Comparison of ENCODE assay signal across 13 mouse cellular contexts in the genomic region with DNA sequence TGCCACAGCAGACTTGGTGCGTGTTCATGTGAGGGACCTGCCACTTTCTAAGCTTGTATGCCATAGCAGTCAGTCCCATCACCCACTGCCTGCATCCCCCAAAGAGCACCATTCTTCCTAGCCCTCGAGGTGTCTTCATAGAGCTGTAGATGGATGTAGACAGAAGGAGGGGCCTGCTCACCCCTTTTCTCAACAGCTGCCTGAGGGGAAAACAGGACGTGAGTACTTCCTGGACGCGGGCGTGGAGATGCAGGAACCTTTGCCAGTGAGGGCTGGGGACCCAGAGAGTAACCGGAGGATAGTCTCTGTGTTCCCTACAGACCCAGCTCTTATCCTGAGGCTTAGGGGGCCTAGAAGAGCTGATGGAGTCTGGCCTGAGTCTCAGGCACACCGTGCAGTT. TPM values are rescaled to one million over a fixed set of nuclear protein-coding genes. Genes with fewer than 3 reads are reported as not detected.
A peak's percentile ranks its signal among the peaks of the same experiment; 100 is the strongest.
DNase-seq lines count a peak whose midpoint lies in the region; ATAC-seq and TF ChIP-seq lines count a peak whose summit lies in the region.
"Had no signal": no experiment of that assay in that cellular context is flagged by ENCODE, and none has a peak within 500 bp of the region (broad histone marks: within the 10 kb centered on the region; RNA-seq: fewer than 3 reads in every experiment).

No protein-coding gene starts in this region.

- WGBS in forebrain, postnatal 0 days = 70% methylated on average over 8 of the region's 8 CpGs
- 72% methylated on average over 8 of the region's 8 CpGs for WGBS in forebrain, embryonic 10.5 days
- 64% methylated on average over 8 of the region's 8 CpGs for WGBS in liver, adult 2 months
- WGBS in liver, embryonic 12.5 days (ENCODE audit: insufficient replicate concordance) = 36% methylated on average over 8 of the region's 8 CpGs
- WGBS in olfactory bulb, adult 2 months = 66% methylated on average over 8 of the region's 8 CpGs

- peak overlapping the region; percentile 21; the same call in 1 of the 2 replicates for H3K27ac ChIP-seq in forebrain, postnatal 0 days (ENCODE audit: low read depth, low read length)
- H3K27ac ChIP-seq in forebrain, embryonic 10.5 days = no peak overlapping the region
- peak overlapping the region; percentile 44 for H3K27ac ChIP-seq in liver, adult 2 months (replicated peaks; ENCODE audit: insufficient read depth, low read depth, low read length)
- H3K27ac ChIP-seq in liver, embryonic 12.5 days = no peak overlapping the region
- H3K27ac ChIP-seq in olfactory bulb, adult 2 months (ENCODE audit: insufficient read depth, low read depth, low read length) = 0 out of 2 replicates have a peak overlapping the region, but pooled peaks have one; percentile 4
- H3K27ac ChIP-seq: heart, embryonic 13.5 days; midbrain, embryonic 10.5 days; neural tube, embryonic 15.5 days had no signal

- peaks cover 46% of the 10 kb centered on the region for H3K4me1 ChIP-seq in forebrain, postnatal 0 days (ENCODE audit: insufficient read depth)
- H3K4me1 ChIP-seq in forebrain, embryonic 10.5 days = peaks cover 64% of the 10 kb centered on the region
- H3K4me1 ChIP-seq in liver, adult 2 months (ENCODE audit: control insufficient read depth, insufficient read depth, low read length) = peaks cover 3% of the 10 kb centered on the region
- no peaks in the 10 kb centered on the region for H3K4me1 ChIP-seq in liver, embryonic 12.5 days
- peaks cover 88% of the 10 kb centered on the region for H3K4me1 ChIP-seq in olfactory bulb, adult 2 months (ENCODE audit: control insufficient read depth, insufficient read depth, low read length)

- no peaks in the 10 kb centered on the region for H3K36me3 ChIP-seq in forebrain, postnatal 0 days (ENCODE audit: insufficient read depth)
- no peaks in the 10 kb centered on the region for H3K36me3 ChIP-seq in forebrain, embryonic 10.5 days (replicated peaks)
- H3K36me3 ChIP-seq in liver, adult 2 months (ENCODE audit: control insufficient read depth, insufficient read depth, low read length) = no peaks in the 10 kb centered on the region
- no peaks in the 10 kb centered on the region for H3K36me3 ChIP-seq in liver, embryonic 12.5 days
- H3K36me3 ChIP-seq: heart, embryonic 13.5 days; midbrain, embryonic 10.5 days; neural tube, embryonic 15.5 days had no signal

- H3K4me3 ChIP-seq in forebrain, postnatal 0 days (ENCODE audit: low read depth, low read length) = no peak overlapping the region
- H3K4me3 ChIP-seq in forebrain, embryonic 10.5 days = no peak overlapping the region
- no peak overlapping the region for H3K4me3 ChIP-seq in liver, adult 2 months (ENCODE audit: insufficient read depth, low read depth, low read length)
- no peak overlapping the region for H3K4me3 ChIP-seq in liver, embryonic 12.5 days
- no peak overlapping the region for H3K4me3 ChIP-seq in olfactory bulb, adult 2 months (ENCODE audit: insufficient read depth, low read depth, low read length)
- H3K4me3 ChIP-seq: heart, embryonic 13.5 days; midbrain, embryonic 10.5 days; neural tube, embryonic 15.5 days had no signal

- no peak overlapping the region for H3K4me2 ChIP-seq in forebrain, postnatal 0 days (ENCODE audit: low read depth)
- H3K4me2 ChIP-seq in liver, embryonic 12.5 days = no peak overlapping the region
- H3K4me2 ChIP-seq: heart, embryonic 13.5 days; neural tube, embryonic 15.5 days had no signal

- no peak for ATAC-seq in forebrain, postnatal 0 days
- ATAC-seq in liver, embryonic 12.5 days = no peak
- ATAC-seq in granulocyte monocyte progenitor cell, adult 5-6 weeks (replicated peaks; ENCODE audit: poor library complexity, severe bottlenecking) = 0 out of 2 replicates have a peak, but pooled peaks have one; percentile 18

- H3K79me2 ChIP-seq in liver, adult 2 months (ENCODE audit: control insufficient read depth, insufficient read depth, low read length) = no peaks in the 10 kb centered on the region

- H3K9me3 ChIP-seq in forebrain, postnatal 0 days (ENCODE audit: low read length) = no peaks in the 10 kb centered on the region
- H3K9me3 ChIP-seq in forebrain, embryonic 10.5 days = no peaks in the 10 kb centered on the region
- no peaks in the 10 kb centered on the region for H3K9me3 ChIP-seq in liver, embryonic 12.5 days (replicated peaks)
- H3K9me3 ChIP-seq: heart, embryonic 13.5 days; midbrain, embryonic 10.5 days; neural tube, embryonic 15.5 days had no signal

- no peaks in the 10 kb centered on the region for H3K27me3 ChIP-seq in forebrain, postnatal 0 days (ENCODE audit: insufficient read depth, low read length)
- peaks cover 48% of the 10 kb centered on the region for H3K27me3 ChIP-seq in forebrain, embryonic 10.5 days (ENCODE audit: poor library complexity, severe bottlenecking)
- no peaks in the 10 kb centered on the region for H3K27me3 ChIP-seq in liver, adult 2 months (ENCODE audit: control insufficient read depth, insufficient read depth, low read length)
- peaks cover 45% of the 10 kb centered on the region for H3K27me3 ChIP-seq in liver, embryonic 12.5 days (replicated peaks)

- H3K9ac ChIP-seq in forebrain, postnatal 0 days = no peak overlapping the region
- no peak overlapping the region for H3K9ac ChIP-seq in liver, adult 2 months (ENCODE audit: low read depth, low read length)
- no peak overlapping the region for H3K9ac ChIP-seq in liver, embryonic 12.5 days
- H3K9ac ChIP-seq: heart, embryonic 13.5 days; neural tube, embryonic 15.5 days had no signal

- no peak for TF ChIP-seq CTCF in forebrain, postnatal 0 days (IDR thresholded peaks at IDR 0.05; ENCODE audit: low read depth)
- no peak for TF ChIP-seq CTCF in liver, adult 2 months (IDR thresholded peaks at IDR 0.05; ENCODE audit: low read depth, low read length)
- TF ChIP-seq CTCF in olfactory bulb, adult 2 months (IDR thresholded peaks at IDR 0.05; ENCODE audit: insufficient read depth, low read depth, low read length) = no peak

- no peak for TF ChIP-seq POLR2A in liver, adult 2 months (IDR thresholded peaks at IDR 0.05; ENCODE audit: extremely low read depth, insufficient read depth, low read length)
- TF ChIP-seq POLR2A in olfactory bulb, adult 2 months (IDR thresholded peaks at IDR 0.05; ENCODE audit: insufficient read depth, low read depth, low read length) = no peak

- no peak for DNase-seq in forebrain, postnatal 0 days
- DNase-seq in forebrain, embryonic 10.5 days (ENCODE audit: extremely low spot score, low spot score) = no peak
- no peak for DNase-seq in liver, adult 2 months (ENCODE audit: extremely low read depth, low read depth, low spot score)
- no peak for DNase-seq in Muller cell, postnatal 12 days (ENCODE audit: inconsistent ontology term)
- DNase-seq in frontal cortex, postnatal 10 days (ENCODE audit: low spot score in 2 of 2) = no peak

RNA-seq across cellular contexts. Expression of gene Pde2a, which starts 36.3 kb away (rescaled TPM):
- 94.2 and 104 TPM in 2 replicates for total RNA-seq in forebrain, postnatal 0 days (2014; rRNA removed)
- 66.2 and 72.4 TPM in 2 replicates for polyA plus RNA-seq in forebrain, postnatal 0 days (2015; fragmentation: Nextera tagmentation; extraction: Ambion mirVana)
- polyA plus RNA-seq in forebrain, embryonic 10.5 days (2016; fragmentation: Nextera tagmentation; extraction: Ambion mirVana) = 16.2 and 16.3 TPM in 2 replicates
- total RNA-seq in liver, adult 2 months (2014; rRNA removed) = 11.4 and 13.2 TPM in 2 replicates
- 7.7 and 7.9 TPM in 2 replicates for polyA plus RNA-seq in liver, adult 2 months (2012; rRNA removed)
- 11.9 and 12.0 TPM in 2 replicates for polyA plus RNA-seq in liver, embryonic 12.5 days (2016; fragmentation: Nextera tagmentation; extraction: Ambion mirVana)
- total RNA-seq in granulocyte monocyte progenitor cell, adult 5-6 weeks (2014; fragmentation: Nextera tagmentation) = 15.8 and 21.1 TPM in 2 replicates
- total RNA-seq in granulocyte monocyte progenitor cell, adult 5-6 weeks (2017) = 23.1 and 28.5 TPM in 2 replicates
- polyA plus RNA-seq in olfactory bulb, adult 2 months (2012; ENCODE audit: insufficient read depth, insufficient read length, low replicate concordance, missing spikeins) = not detected in 2 replicates

RNA-seq across cellular contexts. Expression of gene Gm45837, which starts 47.1 kb away (rescaled TPM):
- not detected in 2 replicates for total RNA-seq in forebrain, postnatal 0 days (2014; rRNA removed)
- polyA plus RNA-seq in forebrain, postnatal 0 days (2015; fragmentation: Nextera tagmentation; extraction: Ambion mirVana) = not detected in 2 replicates
- not detected in 2 replicates for polyA plus RNA-seq in forebrain, embryonic 10.5 days (2016; fragmentation: Nextera tagmentation; extraction: Ambion mirVana)
- total RNA-seq in liver, adult 2 months (2014; rRNA removed) = not detected in 2 replicates
- polyA plus RNA-seq in liver, adult 2 months (2012; rRNA removed) = not detected in 2 replicates
- polyA plus RNA-seq in liver, embryonic 12.5 days (2016; fragmentation: Nextera tagmentation; extraction: Ambion mirVana) = not detected in 2 replicates
- not detected in 2 replicates for total RNA-seq in granulocyte monocyte progenitor cell, adult 5-6 weeks (2014; fragmentation: Nextera tagmentation)
- total RNA-seq in granulocyte monocyte progenitor cell, adult 5-6 weeks (2017) = 2.6 TPM in 1 of 2 replicates, not detected in the other
- not detected in 2 replicates for polyA plus RNA-seq in olfactory bulb, adult 2 months (2012; ENCODE audit: insufficient read depth, insufficient read length, low replicate concordance, missing spikeins)
- polyA plus RNA-seq: forebrain, embryonic 11.5 days; heart, embryonic 13.5 days; large intestine, adult 2 months had no signal

Comparison
In these comparisons a context has a peak if more than half of its experiments do, and no peak if none do; other contexts are left out.
1. H3K27ac ChIP-seq: peak in forebrain, postnatal 0 days (single experiment), liver, adult 2 months (single experiment) and olfactory bulb, adult 2 months (single experiment); none in forebrain, embryonic 10.5 days (single experiment) and liver, embryonic 12.5 days (single experiment).